Mouse (Mus musculus) testis, adult 2 months (tissue): ENCODE data around the gene Morc1.

Experiments used
- CTCF ChIP-seq: fragments of 200-500 bp; IDR thresholded peaks from 2 replicates; pipeline ENCODE4 v1.5.1; 2012; ENCODE audit warnings: low read depth, mild to moderate bottlenecking, inconsistent platforms, low read length, moderate library complexity; ENCODE audit not compliant: control insufficient read depth, insufficient read depth, insufficient replicate concordance
- POLR2A ChIP-seq: fragments of 200-500 bp; IDR thresholded peaks from 2 replicates; pipeline ENCODE4 v1.6.1; 2012; ENCODE audit warnings: low read depth, mild to moderate bottlenecking, inconsistent platforms, low read length, moderate library complexity; ENCODE audit not compliant: control insufficient read depth

DNA sequence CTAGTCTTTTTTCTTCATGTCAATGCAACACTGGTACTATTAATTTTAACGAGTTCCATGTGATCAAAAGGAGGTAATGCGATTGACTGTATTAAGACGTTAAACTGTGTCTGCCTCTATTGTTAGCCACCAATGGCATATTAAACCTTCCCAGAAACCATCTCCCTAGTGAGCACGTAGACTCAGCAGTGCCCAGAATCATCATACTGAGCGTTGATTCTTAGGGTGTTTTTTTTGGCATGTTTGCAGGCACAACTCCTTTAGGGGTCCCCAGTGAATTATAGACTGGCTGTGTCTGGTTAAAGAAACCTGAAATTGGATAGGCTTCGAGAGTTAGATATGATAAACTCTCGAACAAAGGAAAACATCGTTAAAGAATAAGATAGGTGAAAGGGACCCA is 189.5 kb downstream of the Morc1 start:
- no peak for TF ChIP-seq CTCF
- TF ChIP-seq POLR2A = no peak
